Mouse (Mus musculus): ENCODE data around the gene Ribc2. TPM values are rescaled to one million over a fixed set of nuclear protein-coding genes. Genes with fewer than 3 reads are reported as not detected.

Gene Ribc2
- polyA plus RNA-seq (2012): not detected in 2 replicates

DNA sequence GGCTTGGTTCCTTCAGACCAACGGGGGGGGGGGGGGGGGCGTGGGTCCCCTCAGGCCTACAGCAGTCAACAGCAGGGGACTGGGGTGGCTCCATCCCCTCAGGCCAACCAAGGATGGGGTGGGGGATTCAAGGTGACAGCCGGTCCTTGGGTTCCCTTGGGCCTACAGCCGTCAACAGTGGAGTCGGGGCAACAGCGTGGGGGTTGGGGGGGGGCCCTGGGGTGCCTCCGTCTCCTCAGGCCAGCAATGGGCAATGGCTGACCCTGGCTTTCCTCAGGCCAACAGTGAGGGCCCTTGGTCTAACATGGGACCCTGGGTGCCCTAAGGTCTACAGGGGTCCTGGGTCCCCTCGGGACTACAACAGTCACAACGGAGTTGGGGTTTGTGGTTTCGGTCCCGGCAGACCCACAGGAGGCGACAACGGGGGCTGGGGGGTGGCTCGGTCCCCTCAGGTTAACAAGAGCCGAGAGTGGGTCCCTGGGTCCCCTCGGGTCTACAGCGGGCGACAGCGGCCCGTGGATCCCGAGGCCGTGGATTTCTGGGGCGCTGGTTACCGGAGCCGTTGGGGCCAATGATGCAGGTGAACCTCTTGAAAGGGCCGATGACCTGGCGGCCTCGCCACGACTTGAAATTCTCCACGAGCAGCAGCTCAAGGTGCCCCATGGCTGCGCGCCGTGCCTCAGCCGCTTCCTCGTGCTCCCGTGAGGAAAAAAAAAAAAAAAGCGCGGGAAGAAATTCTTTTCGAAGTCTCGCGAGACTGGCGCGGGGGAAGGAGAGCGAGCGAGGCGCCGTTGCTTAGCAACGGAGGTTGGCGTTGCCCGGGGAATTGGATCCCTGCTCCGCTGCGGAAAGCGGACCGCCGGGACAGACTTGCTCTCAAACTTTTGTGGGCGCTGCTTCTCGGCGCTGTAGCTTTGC is at the start of gene Ribc2, which contains the start of gene Smc1b:
Ribc2 (plus strand) TSS at position 804 of the 918 bp plus-strand sequence.
Smc1b (minus strand) TSS at position 690 of the 918 bp plus-strand sequence.
- no peak within 1 kb of the TSS for H3K4me3 ChIP-seq (replicated peaks)
- TF ChIP-seq TAL1 (IDR thresholded peaks at IDR 0.05; ENCODE audit: low read length): no peak
- no peak for TF ChIP-seq GATA1 (IDR thresholded peaks at IDR 0.05; ENCODE audit: low read length)
- no peaks in the 10 kb centered on the region for H3K36me3 ChIP-seq (ENCODE audit: control insufficient read depth)
- peaks cover 2% of the 10 kb centered on the region; the same call in 1 of the 2 replicates for H3K27me3 ChIP-seq (ENCODE audit: control insufficient read depth)
- H3K9me3 ChIP-seq (ENCODE audit: control insufficient read depth, low read length): no peaks in the 10 kb centered on the region; the same call in 1 of the 2 replicates
- no peaks in the 10 kb centered on the region for H3K4me1 ChIP-seq (ENCODE audit: control insufficient read depth)

DNA sequence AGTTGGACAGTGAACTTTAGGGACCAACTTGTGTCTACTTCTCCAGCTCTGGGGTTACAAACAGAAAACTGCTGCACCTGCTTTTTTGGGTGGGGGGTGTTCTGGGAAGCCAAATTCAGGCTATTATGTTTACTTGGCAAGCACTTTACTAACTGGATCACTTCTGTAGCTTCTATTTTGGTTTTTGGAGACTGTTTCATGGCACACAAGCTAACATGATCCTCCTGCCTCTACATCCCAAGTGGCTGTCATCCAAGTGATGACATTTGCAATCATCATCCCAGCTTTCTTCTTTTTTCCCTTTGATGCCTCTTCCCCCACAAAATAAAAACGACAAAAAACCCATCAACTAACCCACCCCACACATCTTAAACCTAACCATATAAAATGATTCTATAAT is 46.2 kb upstream of the Ribc2 start:
- no peak overlapping the region for H3K4me3 ChIP-seq (replicated peaks)
- no peaks in the 10 kb centered on the region for H3K4me1 ChIP-seq (ENCODE audit: control insufficient read depth)
- H3K36me3 ChIP-seq (ENCODE audit: control insufficient read depth): no peaks in the 10 kb centered on the region
- H3K9me3 ChIP-seq (ENCODE audit: control insufficient read depth, low read length): no peaks in the 10 kb centered on the region
- H3K27me3 ChIP-seq (ENCODE audit: control insufficient read depth): no peaks in the 10 kb centered on the region
- TF ChIP-seq GATA1 (IDR thresholded peaks at IDR 0.05; ENCODE audit: low read length) (no peak), TAL1 (IDR thresholded peaks at IDR 0.05; ENCODE audit: low read length) (no peak)

DNA sequence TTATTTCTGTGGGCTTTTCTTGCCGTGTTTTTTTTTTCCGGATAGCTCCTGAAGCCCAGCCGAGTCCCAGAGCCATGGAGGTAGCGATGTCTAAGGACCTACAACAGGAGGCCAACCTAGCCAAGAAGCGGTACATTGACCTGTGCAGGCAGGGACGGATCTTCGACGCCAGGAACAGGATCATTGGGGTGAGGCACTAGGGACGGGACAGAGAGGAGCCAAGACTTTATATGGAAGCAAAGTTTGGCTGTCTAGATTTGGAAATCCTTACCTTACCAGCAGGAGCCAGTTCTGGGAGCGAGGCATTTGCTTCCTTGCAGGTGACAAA is 279 bp downstream of the Ribc2 start:
- peaks cover 2% of the 10 kb centered on the region; the same call in 1 of the 2 replicates for H3K27me3 ChIP-seq (ENCODE audit: control insufficient read depth)
- no peak for TF ChIP-seq TAL1 (IDR thresholded peaks at IDR 0.05; ENCODE audit: low read length)
- TF ChIP-seq GATA1 (IDR thresholded peaks at IDR 0.05; ENCODE audit: low read length): no peak

DNA sequence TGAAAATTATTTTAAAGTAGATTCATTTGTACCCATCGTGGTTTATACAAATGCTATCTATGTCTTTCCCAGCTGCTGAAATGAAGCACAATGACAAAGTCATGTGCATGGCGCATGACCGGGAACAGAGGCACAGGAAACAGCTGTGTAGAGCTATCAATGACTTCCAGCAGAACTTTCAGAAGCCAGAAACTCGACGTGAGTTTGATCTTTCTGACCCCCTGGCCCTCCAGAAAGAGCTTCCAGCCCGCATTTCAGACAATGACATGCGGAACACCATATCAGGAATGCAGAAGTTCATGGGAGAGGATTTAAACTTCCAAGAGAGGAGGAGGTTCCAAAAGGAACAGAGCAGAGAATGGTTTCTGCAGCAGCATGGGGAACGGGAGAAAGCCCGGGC is 3.3 kb downstream of the Ribc2 start:
- no peaks in the 10 kb centered on the region; the same call in 1 of the 2 replicates for H3K9me3 ChIP-seq (ENCODE audit: control insufficient read depth, low read length)

More for the DNA sequence above, 279 bp downstream of the Ribc2 start:
- Histone ChIP-seq H3K4me3 (replicated peaks) (no peak overlapping the region), H3K4me1 (ENCODE audit: control insufficient read depth) (no peaks in the 10 kb centered on the region), H3K36me3 (ENCODE audit: control insufficient read depth) (no peaks in the 10 kb centered on the region), H3K9me3 (ENCODE audit: control insufficient read depth, low read length) (no peaks in the 10 kb centered on the region; the same call in 1 of the 2 replicates)

DNA sequence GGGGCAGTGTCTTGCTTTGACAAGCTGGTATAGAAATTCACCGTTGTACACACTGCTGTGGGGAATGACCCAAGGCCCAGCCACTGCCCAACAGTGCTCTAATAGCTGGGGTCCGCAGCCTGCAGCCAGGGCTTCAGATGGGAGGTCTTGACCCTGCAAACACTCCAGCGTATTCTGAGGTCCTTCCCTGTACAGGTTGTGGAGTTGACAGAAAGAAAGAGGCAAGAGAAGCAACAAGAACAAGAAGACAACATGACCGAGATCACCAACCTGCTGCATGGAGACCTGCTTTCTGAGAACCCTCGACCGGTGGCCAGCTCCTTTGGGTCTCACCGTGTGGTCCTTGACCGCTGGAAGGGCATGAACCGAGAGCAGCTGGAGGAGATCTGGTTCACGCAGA is 9.4 kb downstream of the Ribc2 start:
- no peak for TF ChIP-seq GATA1 (IDR thresholded peaks at IDR 0.05; ENCODE audit: low read length)
- TF ChIP-seq TAL1 (IDR thresholded peaks at IDR 0.05; ENCODE audit: low read length): no peak

More for the DNA sequence above, 3.3 kb downstream of the Ribc2 start:
- no peak overlapping the region for H3K4me3 ChIP-seq (replicated peaks)
- TF ChIP-seq TAL1 (IDR thresholded peaks at IDR 0.05; ENCODE audit: low read length) (no peak), GATA1 (IDR thresholded peaks at IDR 0.05; ENCODE audit: low read length) (no peak)
- H3K4me1 ChIP-seq (ENCODE audit: control insufficient read depth): no peaks in the 10 kb centered on the region
- H3K36me3 ChIP-seq (ENCODE audit: control insufficient read depth): no peaks in the 10 kb centered on the region
- H3K27me3 ChIP-seq (ENCODE audit: control insufficient read depth): peaks cover 2% of the 10 kb centered on the region; the same call in 1 of the 2 replicates

DNA sequence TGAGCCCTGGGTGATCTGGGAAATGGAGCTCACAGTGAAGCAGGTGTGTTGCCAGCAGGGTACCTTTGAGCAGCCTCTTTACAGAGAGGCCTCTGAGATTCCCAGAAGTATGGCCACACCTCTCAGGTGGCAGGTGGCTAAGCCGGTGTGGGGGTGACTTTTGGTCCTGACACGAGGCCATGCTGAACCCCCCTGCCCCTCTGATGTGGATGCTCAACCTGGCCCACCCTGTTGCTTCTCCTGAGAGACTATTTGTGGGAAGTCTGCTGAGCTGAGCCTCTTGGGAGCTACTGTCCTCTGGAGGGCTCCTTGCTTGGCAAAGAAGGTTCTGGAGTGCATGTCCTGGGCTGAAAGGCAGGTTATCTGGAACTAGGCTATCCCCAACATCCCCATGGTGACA is 10.6 kb downstream of the Ribc2 start:
- no peaks in the 10 kb centered on the region for H3K9me3 ChIP-seq (ENCODE audit: control insufficient read depth, low read length)

More for the DNA sequence above, 9.4 kb downstream of the Ribc2 start:
- Histone ChIP-seq H3K4me1 (ENCODE audit: control insufficient read depth) (no peaks in the 10 kb centered on the region), H3K27me3 (ENCODE audit: control insufficient read depth) (no peaks in the 10 kb centered on the region), H3K9me3 (ENCODE audit: control insufficient read depth, low read length) (no peaks in the 10 kb centered on the region), H3K4me3 (replicated peaks) (no peak overlapping the region), H3K36me3 (ENCODE audit: control insufficient read depth) (no peaks in the 10 kb centered on the region)

DNA sequence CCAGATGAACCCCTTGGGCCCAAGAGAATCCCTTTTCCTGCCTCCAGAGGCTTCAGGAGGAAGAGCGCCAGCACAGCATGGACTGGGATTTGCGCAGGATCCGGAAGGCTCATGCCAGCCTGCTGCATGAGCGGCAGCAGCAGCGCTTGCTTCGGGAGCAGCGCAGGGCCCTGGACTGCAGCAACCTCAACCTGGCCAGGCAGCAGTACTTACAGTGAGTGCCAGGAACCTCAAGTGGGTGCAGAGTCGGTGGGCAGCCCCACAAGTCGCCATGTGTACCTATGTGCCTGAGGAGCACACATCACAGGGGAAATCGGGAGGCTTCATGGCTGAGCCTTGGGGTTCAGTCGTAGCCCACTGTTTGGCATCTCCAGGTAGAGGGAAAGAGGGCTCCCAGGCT is 11.3 kb downstream of the Ribc2 start:
- Histone ChIP-seq H3K27me3 (ENCODE audit: control insufficient read depth) (no peaks in the 10 kb centered on the region), H3K4me1 (ENCODE audit: control insufficient read depth) (no peaks in the 10 kb centered on the region), H3K36me3 (ENCODE audit: control insufficient read depth) (no peaks in the 10 kb centered on the region), H3K9me3 (ENCODE audit: control insufficient read depth, low read length) (no peaks in the 10 kb centered on the region), H3K4me3 (replicated peaks) (no peak overlapping the region)
- no peak for TF ChIP-seq GATA1 (IDR thresholded peaks at IDR 0.05; ENCODE audit: low read length)

More for the DNA sequence above, 10.6 kb downstream of the Ribc2 start:
- Histone ChIP-seq H3K36me3 (ENCODE audit: control insufficient read depth) (no peaks in the 10 kb centered on the region), H3K4me1 (ENCODE audit: control insufficient read depth) (no peaks in the 10 kb centered on the region), H3K4me3 (replicated peaks) (no peak overlapping the region), H3K27me3 (ENCODE audit: control insufficient read depth) (no peaks in the 10 kb centered on the region)
- TF ChIP-seq TAL1 (IDR thresholded peaks at IDR 0.05; ENCODE audit: low read length): no peak
- TF ChIP-seq GATA1 (IDR thresholded peaks at IDR 0.05; ENCODE audit: low read length): no peak

DNA sequence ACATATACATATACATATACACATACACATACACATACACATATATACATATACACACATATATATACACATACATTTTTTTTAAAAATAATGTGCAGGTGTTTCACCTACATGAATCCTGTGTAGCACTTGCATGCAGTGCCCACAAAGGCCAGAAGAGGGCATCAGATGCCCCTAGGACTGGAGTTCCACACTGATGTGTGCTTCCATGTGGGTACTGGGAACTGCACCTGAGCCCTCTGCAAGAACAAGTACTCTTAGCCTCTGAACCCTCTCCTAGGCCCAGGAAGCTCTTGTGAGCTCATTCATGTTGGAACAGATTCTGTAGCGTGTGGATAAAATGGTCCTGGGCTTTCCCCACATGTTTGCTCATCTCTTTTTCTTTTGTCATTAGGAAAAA is 11.9 kb downstream of the Ribc2 start:
- TF ChIP-seq GATA1 (IDR thresholded peaks at IDR 0.05; ENCODE audit: low read length) (no peak), TAL1 (IDR thresholded peaks at IDR 0.05; ENCODE audit: low read length) (no peak)
- Histone ChIP-seq H3K4me3 (replicated peaks) (no peak overlapping the region), H3K36me3 (ENCODE audit: control insufficient read depth) (no peaks in the 10 kb centered on the region), H3K4me1 (ENCODE audit: control insufficient read depth) (no peaks in the 10 kb centered on the region), H3K9me3 (ENCODE audit: control insufficient read depth, low read length) (no peaks in the 10 kb centered on the region), H3K27me3 (ENCODE audit: control insufficient read depth) (no peaks in the 10 kb centered on the region)

DNA sequence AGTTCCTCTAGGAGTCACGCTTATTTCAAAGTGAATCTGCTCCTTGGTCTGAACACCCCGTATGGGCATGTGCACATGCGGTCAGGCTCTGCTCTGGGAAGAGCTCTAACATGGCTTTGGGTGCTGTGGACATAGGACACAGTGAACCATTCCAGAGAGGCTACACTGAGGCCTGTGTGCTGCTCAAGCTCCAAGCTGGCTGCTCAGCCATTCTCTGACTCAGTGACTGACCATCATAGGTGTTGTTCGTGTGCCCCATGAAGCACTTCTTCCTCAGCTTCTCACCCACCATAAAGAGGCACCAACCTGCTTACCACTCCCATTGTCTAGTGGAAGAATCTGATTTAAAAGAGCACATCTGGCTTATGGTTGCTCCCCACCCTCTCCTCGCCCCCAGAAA is 12.4 kb downstream of the Ribc2 start:
- TF ChIP-seq GATA1 (IDR thresholded peaks at IDR 0.05; ENCODE audit: low read length) (no peak), TAL1 (IDR thresholded peaks at IDR 0.05; ENCODE audit: low read length) (no peak)
- no peaks in the 10 kb centered on the region for H3K27me3 ChIP-seq (ENCODE audit: control insufficient read depth)
- no peaks in the 10 kb centered on the region for H3K36me3 ChIP-seq (ENCODE audit: control insufficient read depth)
- H3K4me1 ChIP-seq (ENCODE audit: control insufficient read depth): no peaks in the 10 kb centered on the region
- no peak overlapping the region for H3K4me3 ChIP-seq (replicated peaks)
- H3K9me3 ChIP-seq (ENCODE audit: control insufficient read depth, low read length): no peaks in the 10 kb centered on the region
